Mouse (Mus musculus) erythroid progenitor cell, adult 5-6 weeks (primary cell): Measurements from ENCODE around the gene Atp2a1. TPM values are rescaled to one million over a fixed set of nuclear protein-coding genes. Genes with fewer than 3 reads are reported as not detected.

ENCODE experiments used
- ATAC-seq: replicated peaks from 2 replicates; pipeline ENCODE4 v1.8.0; 2016; ENCODE audit warnings: moderate number of reproducible peaks, mild to moderate bottlenecking, moderate TSS enrichment, inconsistent platforms; ENCODE audit not compliant: poor library complexity, low FRiP score, severe bottlenecking
- total RNA-seq, 2 experiments: library from RNA; stranded (forward) in 1 of 2; stranded (reverse) in 1 of 2; fragments of 150-400 nt in 1 of 2; fragments of 186-747, 209-891 nt in 1 of 2; gene quantifications; 2 replicates each; pipeline versions ENCODE4 v1.2.3 to v1.2.4; 2015 to 2017; ENCODE audit warnings: low replicate concordance in 2 of 2

Gene Atp2a1
- total RNA-seq, 2 experiments from 2014 or later = not detected

GRCm38 (mm10) chr7:126456382-126457266, 6.3 kb downstream of the Atp2a1 start:
- no peak for ATAC-seq

DNA sequence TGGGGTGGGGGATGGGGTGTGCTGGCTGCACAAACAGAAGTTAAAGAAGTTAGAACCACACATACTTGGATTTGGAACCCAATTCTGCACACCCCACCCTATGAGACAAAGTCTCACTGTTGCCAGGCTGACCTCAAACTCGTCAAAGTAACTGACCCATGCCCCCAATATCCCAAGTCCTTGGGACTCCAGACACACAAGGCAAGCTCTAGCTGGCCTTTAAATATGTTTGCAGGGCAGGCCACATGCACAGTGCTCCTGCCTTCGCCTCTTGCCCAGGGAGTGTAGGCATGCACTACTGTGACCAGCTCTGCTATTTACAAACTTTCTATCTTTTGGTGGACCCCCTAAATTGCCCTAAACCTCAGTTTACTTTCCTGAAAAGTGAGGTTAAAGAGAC, 7.7 kb downstream of the Atp2a1 start:
- ATAC-seq = no peak

GRCm38 (mm10) chr7:126453861-126454260, 9.0 kb downstream of the Atp2a1 start:
- no peak for ATAC-seq

DNA sequence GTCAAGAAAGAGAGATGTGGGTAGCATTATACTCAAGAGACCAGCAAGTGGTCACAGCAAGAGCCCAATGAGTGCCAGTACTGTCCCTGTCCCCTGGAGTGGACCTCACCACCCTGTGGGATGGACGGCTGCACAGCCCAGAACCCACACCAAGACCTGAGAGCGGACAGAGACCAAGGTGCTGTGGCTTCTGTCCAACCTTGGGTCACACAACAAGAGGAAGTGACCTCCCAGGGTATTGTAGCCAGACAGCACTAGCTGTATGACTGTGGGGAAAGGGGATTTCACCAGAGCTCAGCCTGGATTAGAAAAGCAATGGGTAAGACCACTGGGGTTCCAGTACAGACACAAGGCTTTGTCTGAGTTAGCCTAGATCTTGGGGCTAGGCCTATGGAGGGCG, 10.7 kb downstream of the Atp2a1 start:
- ATAC-seq = no peak

- no peak for ATAC-seq
These were observed 12.3 kb downstream of the Atp2a1 start for GRCm38 (mm10) chr7:126450641-126451040.

DNA sequence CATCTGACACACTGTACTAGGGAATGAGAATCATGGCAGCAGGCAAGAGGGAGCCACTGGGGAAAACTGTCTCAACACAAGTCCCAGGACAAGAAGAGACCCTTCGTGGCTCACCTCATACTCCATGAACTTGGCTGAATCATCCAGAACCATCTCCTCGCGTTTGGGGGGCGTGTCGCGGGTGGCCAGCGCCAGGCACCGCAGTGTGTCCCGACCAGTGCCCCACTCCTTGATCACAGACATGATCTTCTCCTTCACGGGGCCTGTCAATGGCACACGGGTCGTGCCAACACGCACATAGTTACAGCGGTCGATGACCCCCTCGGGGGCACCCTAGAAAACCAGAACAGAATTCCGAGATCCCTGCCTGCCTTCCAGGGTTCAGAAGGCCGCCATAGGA, 12.9 kb downstream of the Atp2a1 start:
- no peak for ATAC-seq

GRCm38 (mm10) chr7:126448481-126448880, 14.4 kb downstream of the Atp2a1 start:
- ATAC-seq = no peak

DNA sequence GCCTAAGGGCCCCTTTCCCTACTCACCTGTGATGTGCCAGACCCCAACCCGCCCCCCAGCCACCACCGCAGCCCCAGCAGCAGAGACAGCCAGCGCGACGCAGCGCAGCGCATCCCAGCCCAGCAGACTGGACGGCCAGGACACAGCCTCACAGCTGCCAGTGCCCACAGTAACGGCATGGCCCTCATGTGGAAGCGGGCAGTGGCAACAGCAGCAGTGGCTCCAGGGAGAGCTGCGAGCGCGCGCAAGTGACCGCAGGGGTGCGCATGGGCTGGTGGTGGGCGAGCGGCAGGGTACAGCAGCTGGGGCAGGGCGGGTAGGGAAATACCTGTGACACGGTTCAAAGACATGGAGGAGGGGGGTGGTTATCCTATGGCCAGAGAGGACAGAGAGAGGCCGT, 16.7 kb downstream of the Atp2a1 start:
- no peak for ATAC-seq

DNA sequence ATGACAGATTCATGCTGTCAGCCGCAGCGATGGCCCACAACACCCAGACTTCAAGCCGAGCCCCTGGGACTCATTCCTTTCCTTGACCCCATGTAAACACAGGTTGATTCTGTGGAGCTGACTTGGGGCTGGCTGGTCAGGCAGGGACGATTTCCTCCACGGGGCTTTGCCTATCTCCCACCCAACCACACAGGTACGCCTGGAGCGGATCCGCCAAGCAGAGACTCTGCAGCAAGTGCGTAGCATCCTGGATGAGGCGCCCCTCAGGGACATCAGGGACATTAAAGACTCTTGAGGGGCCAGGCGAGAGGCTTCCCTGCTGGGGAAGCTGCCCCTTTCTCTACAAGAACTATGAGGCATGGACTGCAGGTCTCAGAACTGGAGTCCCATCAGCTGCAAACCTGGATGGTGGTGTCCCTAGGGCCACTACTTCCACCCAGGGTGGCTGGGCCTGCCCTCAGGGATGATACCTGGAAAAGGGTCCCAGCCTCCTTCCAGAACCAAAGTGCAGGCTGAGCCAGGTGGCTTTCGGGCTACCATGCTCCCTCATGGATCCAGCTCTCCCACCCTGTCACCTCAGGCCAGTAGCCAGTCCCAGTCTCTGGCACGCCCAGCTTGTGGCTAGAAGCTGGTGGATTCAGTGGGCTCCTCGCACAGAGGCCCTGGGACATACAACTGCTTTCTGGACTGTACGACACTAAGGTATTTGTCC, 17.6 kb downstream of the Atp2a1 start:
- no peak for ATAC-seq

GRCm38 (mm10) chr7:126444536-126444935, 18.4 kb downstream of the Atp2a1 start:
- ATAC-seq = no peak

GRCm38 (mm10) chr7:126443997-126444396, 18.9 kb downstream of the Atp2a1 start:
- ATAC-seq = no peak

DNA sequence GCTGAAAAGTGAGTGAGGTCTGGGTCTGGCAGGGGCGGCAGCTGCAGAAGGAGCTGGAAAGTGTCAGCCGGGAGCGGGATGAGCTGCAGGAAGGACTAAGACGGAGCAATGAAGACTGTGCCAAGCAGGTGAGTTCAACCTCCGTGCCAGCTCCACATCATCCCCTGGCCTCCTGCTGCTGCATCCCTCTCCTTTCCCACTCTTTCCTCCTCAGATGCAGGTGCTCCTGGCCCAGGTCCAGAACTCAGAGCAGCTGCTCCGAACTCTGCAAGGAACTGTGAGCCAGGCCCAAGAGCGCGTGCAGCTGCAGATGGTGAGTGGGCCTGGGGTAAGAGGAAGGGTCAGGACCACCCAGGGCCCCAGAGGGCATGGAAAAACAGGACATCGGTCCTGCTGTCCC, 22.8 kb downstream of the Atp2a1 start:
- no peak for ATAC-seq

- ATAC-seq = peak; percentile 75
These were observed 26.1 kb downstream of the Atp2a1 start for GRCm38 (mm10) chr7:126436851-126437250.

DNA sequence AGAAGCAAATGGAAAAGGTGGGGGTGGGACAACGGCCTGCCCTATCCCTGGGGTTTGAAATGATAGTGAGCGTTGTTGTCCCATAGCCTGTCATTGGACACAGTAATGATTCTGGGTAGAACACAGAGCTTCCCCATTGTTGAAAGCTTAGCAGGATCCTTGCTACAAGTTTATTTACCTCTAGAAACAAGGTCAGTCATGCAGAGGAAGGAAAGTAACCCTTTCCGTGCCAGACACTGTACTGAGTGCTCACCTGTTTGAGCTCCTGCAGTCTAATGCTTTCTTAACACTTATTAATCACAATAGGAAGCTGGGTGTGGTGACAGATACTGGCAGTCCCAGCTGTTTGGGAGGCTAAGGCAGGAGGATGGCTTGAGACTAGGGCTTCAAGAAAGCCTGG, 27.1 kb downstream of the Atp2a1 start:
- no peak for ATAC-seq

GRCm38 (mm10) chr7:126434726-126435125, 28.2 kb downstream of the Atp2a1 start:
- no peak for ATAC-seq

GRCm38 (mm10) chr7:126430167-126430566, 32.7 kb downstream of the Atp2a1 start:
- no peak for ATAC-seq

DNA sequence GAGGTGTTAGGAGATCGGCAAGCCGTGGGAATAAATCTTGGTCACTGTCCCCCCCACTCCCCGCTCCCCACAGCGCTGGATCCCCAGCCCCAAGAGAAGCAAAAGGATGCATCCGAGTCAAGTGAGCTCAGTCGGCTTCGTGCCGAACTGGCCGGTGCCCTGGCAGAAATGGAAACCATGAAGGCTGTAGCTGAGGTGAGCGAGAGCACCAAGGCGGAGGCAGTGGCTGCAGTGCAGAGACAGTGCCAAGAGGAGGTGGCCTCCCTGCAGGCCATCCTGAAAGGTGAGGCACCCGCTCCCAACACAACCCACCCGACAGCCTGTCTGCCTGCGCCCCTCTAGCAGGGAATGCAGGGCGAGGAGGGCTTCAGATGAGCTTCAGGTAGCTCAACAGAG, 33.4 kb downstream of the Atp2a1 start:
- peak; percentile 6; the same call in 1 of the 2 replicates for ATAC-seq

GRCm38 (mm10) chr7:126428631-126429502, 34.0 kb downstream of the Atp2a1 start, which contains the start of gene Rabep2:
TSS of gene Rabep2 (plus strand) at chr7:126428759.
- ATAC-seq = peak; percentile 84

GRCm38 (mm10) chr7:126428154-126428553, 34.8 kb downstream of the Atp2a1 start:
- ATAC-seq = no peak

DNA sequence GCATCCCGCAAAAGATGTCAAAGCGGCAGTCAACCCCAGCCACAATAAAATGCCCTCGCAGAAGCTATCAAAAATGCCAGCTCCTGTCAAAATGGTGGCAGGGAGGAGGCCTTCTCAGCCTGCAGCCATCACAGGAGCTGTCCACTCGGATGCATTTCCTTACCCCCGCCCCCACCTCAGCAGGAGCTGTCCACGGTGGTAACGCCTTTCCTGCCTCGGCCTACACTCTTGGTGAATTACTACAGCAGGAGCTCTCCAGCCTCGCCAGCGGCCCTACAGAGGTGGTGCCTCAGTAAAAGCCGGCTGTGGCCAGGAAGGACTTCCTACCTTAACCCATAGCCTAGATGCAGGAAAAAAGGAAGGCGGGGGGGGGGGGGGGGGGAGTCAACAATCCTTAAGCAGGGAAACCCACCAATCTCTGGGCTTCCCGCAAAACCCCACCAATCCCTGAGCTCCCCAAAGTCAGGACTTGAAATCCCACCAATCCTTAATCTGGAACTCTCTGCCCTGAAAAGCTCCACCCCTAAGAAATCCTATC, 35.5 kb downstream of the Atp2a1 start:
- no peak for ATAC-seq
